Mouse (Mus musculus) cerebellum, adult 9-11 months (tissue): Measurements from ENCODE around the gene Otud3.
"Not testable (repeated sequence)": the region's sequence is repeated elsewhere in the genome, so short reads cannot be mapped to it uniquely, and the experiment has no call there.

Experiments
- DNase-seq: peaks from one replicate; pipeline ENCODE4 v3.0.0; 2022

Otud3 gene

GRCm38 (mm10) chr4:138913797-138914196, at the start of gene Otud3:
Otud3 (minus strand) TSS chr4:138913945.
- peak; percentile 97 for DNase-seq

DNA sequence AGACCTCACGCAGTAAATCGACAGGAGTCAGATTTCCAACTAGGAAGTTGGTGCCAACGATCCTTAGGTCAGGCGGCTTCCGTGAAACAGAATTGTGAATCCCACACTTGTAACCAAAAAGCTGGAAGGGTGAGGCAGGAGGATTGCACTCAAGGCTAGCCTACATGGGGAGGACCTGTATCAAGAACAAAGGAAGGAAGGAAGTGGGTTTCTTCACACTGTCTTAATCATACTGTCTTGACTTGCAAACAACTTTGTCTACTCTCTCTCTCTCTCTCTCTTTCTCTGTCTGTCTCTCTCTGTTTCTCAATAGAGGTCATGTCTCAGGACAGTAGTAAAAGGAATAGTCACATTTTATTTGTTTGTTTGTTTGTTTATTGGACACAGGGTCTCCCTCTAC, 49.0 kb upstream of the Otud3 start:
- DNase-seq = no peak

GRCm38 (mm10) chr4:138959926-138960325, 46.2 kb upstream of the Otud3 start:
- no peak for DNase-seq

GRCm38 (mm10) chr4:138959120-138959519, 45.4 kb upstream of the Otud3 start:
- DNase-seq = no peak

GRCm38 (mm10) chr4:138958612-138959011, 44.9 kb upstream of the Otud3 start:
- DNase-seq = no peak

DNA sequence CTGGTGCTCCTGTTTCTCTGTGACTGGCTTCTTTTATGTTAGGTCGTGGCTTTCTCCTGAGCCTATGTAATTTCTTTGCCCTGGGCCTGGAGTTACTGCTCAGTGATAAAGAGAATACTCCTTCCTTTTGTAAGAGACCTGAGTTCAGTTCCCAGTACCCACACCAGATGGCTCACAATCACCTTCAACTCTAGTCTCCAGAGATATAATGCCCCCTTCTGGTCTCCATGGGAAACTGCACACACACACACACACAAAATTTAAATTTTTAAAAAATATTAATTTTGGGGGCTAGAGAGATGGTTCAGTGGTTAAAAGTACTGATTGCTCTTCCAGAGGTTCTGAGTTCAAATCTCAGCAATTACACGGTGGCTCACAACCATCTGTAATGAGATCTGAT, 34.5 kb upstream of the Otud3 start:
- no peak for DNase-seq

- no peak for DNase-seq
Measured at GRCm38 (mm10) chr4:138943730-138944129, 30.0 kb upstream of the Otud3 start.

DNA sequence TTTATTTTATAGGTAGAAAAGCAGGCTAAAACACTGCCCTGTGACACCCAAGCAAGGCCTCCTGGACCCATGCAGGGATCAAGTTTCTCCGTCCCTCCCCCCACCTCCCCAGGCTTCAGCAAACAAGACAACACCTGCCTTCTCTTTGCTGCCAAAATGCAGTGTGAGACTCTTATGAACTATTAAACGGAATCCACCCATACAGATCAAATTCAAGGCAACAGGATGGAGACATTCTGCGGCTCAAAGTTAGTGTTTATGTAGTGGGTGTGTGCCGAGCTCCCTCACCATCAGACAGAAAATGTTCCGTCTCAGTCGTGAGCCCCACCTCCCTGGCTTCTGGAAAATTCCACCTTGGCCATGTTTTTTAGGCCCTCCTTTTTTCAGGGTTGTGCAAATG, 28.2 kb upstream of the Otud3 start:
- no peak for DNase-seq

DNA sequence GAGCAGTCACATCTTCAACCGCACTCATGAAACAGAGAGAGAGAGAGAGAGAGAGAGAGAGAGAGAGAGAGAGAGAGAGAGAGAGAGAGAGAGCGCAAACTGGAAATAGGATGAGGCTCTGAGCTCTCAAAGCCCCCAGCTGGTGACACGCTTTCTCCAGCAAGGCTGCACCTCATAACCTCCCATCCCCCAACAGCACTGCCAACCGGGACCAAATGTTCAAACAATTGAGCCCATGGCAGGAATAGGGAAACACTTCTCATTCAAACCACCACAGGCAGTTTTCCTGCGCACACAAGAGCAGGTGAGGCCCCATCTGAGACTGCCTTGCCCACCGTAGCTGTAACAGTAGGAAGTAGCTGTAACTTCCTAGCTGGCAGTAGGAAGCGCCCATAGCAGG, 27.7 kb upstream of the Otud3 start:
- DNase-seq = no peak

DNA sequence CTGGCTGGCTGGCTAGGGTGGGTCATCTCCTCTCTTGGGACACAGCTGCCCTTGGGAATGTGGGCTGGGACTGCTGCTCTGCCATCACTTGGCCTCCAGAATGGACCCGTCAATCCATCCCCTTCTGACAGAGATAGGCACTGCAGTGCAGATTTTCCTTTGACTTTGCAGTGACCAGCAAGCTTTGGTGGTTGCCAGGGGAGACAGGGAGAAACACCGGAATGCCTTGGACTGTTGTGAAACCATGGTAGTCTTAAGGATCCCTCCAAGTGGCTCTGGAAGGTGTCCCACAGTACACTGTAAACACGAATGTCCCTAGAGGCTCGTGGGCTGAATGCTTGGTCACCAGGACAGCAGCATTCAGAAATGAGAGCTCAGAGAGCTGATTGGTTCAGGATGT, 25.7 kb upstream of the Otud3 start:
- no peak for DNase-seq

DNA sequence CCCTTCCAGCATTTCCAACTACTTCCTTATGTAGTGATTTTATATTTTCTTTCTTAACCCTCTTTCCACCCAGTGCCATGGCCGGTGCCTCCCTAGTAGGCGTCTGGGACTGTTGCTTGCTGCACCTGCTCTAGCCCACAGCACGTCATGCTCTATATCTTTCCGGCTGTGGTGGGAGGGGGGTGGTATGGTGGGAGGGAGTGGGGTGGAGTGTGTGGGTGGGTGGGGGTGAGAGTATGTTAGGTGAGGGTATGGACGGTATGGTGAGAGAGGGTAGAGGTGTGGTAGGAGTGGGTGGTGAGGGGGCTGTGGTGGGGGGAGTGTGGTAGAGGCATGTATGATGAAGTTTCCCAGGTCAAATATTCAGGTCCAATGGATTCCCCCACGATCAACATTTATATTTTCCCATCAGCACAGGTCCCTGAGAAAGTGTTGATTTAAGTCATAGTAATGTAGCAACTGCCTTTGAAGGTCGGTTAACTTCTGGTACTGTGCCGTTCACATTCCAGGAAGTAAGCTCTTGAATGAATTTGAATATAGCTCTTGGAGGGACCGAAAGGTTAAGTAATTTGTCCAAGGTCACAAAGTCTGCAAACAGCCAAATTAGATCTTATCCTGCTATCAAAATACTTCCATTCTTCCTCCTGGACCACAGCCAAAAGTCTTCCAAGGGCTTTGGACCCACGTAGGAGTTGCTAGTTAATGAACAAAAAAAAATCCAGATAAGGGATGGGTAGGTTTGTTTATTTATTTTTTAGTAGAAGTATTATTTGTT, 24.9 kb upstream of the Otud3 start:
- DNase-seq = no peak

- DNase-seq = no peak
Measured at GRCm38 (mm10) chr4:138934456-138935145, 20.9 kb upstream of the Otud3 start.

DNA sequence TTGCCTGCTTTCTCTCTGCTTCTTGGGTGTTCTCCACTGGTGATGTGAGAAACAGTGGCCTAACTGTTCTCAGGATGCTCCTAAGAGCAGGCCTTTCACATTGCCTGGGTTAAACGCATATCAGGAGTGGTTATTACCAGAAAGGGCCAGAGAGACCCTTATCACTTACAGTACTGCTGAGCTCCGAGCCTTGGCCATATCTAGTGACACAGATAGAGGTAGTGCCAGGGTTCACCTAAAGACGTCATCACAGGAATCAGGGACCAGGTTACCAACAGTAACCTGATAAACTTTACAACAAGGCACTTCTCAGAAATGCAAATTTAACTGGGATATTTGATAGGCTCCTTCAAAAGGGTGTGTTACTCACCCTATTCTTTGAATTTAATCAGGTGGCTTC, 20.1 kb upstream of the Otud3 start:
- DNase-seq = no peak

DNA sequence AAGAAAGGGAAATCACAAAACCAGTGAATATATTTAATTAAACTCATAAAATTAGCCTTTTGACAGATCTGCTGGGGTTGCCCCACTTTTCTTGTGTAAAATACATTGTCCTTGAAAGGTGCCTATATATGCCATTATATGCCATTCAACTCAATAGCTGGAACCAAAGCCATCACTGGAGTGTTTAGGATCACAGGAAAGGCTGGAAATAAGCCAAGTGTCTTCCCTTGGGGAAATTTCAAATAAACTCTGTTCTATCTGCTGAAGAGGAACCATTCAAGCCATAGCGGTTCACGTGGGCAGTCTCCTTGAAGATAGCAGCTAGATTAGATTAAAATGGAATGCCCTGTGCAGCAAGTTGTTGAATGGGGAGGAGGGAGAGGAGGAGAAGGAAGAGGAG, 11.8 kb upstream of the Otud3 start:
- DNase-seq = no peak

DNA sequence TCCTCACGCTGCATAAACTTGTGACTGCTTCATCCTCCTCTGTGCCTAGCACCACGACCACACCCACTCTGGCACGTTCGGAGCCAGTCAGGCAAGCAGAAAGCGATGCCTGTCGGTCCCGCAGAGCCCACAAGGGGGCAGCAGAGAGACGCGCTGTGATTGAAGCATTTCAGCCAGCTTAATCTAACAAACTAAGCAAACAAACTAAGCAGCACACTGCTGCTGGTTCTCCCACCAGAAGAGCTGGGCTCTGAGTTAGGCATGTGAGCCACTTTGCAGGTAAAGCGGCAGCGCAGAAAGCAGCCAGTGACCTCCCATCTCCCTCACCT, 8.3 kb upstream of the Otud3 start:
- peak; percentile 81 for DNase-seq

DNA sequence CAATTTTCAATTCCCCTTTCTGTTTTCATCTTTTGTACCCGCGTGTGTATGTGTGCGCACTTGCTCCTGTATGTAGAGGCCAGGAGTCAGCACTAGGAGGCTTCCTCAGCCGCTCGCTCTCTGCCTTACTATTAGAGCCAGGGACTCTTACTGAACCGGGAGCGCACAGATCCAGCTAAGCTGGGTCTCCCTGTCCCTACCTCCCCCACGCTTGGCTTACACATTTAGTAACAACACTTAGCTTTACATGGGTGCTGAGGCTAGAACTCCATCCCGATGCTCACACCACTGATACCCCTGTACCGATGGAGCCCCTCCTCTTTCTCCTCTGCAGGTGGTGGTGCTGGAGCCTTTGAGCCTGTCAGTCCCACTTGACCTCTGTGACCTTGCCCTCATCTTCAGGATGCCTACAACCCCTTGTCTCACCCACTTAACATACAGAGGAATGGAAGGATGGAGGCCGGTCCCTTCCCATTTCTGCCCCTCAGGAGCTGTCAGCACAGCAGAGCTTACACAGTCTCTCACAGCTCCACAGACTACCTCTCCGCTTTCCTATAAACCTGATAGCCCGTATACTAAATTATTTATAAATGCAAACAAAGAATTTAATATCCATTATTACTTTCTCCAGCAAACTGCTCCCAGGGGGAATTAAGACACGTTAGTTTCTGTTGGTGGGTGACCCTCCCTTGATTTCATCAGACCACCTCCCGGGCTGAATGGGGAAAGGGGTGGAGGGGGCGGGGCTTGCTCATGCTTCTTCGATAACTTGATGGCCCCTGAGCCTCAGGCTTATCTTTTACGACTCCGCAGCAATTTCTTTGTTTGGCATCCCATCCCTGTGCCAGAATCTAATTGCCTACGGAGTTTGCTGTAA, 7.7 kb upstream of the Otud3 start:
- DNase-seq = no peak

DNA sequence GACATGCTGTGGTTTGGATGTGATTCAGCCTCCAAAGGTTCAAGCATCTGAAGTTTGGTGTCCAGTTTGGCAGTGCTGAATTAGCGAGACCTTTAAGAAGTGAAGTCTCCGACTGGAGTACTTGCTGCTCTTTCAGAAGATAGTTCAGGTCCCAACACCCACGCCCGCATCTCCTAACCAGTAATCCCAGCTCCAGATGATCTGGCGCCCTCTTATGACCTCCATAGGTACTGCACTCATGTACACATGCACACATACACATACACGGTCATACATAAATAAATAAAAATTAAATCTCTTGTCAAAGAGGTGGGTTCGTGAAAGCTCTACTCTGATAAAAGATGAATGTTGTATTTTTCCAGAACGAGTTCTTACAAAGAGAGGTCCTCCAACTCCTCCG, 3.5 kb upstream of the Otud3 start:
- no peak for DNase-seq

DNA sequence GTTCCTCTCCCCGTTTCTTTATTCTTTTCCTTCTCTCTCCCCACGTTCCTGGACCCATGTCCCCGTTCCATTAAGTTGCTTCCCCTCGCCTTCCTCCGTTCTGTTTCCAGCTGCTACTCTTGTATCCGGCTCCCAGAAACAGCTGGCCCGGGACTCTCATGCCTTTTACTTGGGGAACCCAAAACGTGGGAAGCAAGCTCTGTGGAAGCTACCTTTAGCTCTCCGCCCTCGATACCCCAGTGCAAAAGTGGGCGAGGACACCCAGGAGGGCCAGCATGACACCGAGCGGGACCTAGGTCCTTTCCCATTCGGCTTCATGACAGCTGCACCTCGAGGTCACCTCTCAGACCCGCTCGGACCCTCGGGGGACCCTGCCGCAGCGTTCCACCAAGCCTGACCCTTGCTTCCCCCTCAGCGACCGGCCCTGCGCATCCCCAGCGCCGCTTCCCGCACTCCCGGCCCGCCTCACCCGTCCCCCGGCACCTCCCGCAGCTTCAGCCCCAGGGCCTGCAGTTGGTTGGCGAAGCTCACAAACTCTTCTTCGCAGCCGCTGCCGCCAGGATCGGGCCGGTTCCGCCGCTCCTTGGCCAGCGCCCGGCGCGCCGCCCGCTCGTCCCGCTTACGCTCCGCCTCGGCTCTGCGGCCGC, 481 bp downstream of the Otud3 start:
- no peak for DNase-seq

GRCm38 (mm10) chr4:138905624-138906337, 8.0 kb downstream of the Otud3 start:
- DNase-seq = no peak

GRCm38 (mm10) chr4:138899361-138899760, 14.4 kb downstream of the Otud3 start:
- DNase-seq = no peak

- DNase-seq = not testable (repeated sequence)
Measured at GRCm38 (mm10) chr4:138893789-138894188, 20.0 kb downstream of the Otud3 start.

- no peak for DNase-seq
Measured at GRCm38 (mm10) chr4:138892655-138893054, 21.1 kb downstream of the Otud3 start.

GRCm38 (mm10) chr4:138889635-138890034, 24.1 kb downstream of the Otud3 start:
- DNase-seq = no peak
